Mouse (Mus musculus) CH12.LX (cell line): ENCODE data around the gene Mbd4.

Experiments used
- BHLHE40 ChIP-seq: IDR thresholded peaks from 2 replicates; pipeline ENCODE4 v1.6.1; 2011; ENCODE audit warnings: mild to moderate bottlenecking, low read depth, low read length, improper control_type of control experiment
- CTCF ChIP-seq, 2 experiments: IDR thresholded peaks in 1 of 2; conservative IDR thresholded peaks in 1 of 2; 2 replicates each; pipeline ENCODE4 v1.5.1; 2011 to 2012; ENCODE audit warnings: low read depth in 2 of 2, low read length in 2 of 2, improper control_type of control experiment in 1 of 2, inconsistent platforms in 1 of 2, mild to moderate bottlenecking in 1 of 2, moderate library complexity in 1 of 2
- ELF1 ChIP-seq: IDR thresholded peaks from 2 replicates; pipeline ENCODE4 v1.6.1; 2014; ENCODE audit warnings: low read depth, mild to moderate bottlenecking, inconsistent platforms, low read length, improper control_type of control experiment
- EP300 ChIP-seq: IDR thresholded peaks from 2 replicates; pipeline ENCODE4 v1.6.1; 2011; ENCODE audit warnings: low read length, improper control_type of control experiment
- USF1 ChIP-seq: IDR thresholded peaks from 2 replicates; pipeline ENCODE4 v1.6.1; 2014; ENCODE audit warnings: low read depth, mild to moderate bottlenecking, inconsistent platforms, low read length, improper control_type of control experiment

DNA sequence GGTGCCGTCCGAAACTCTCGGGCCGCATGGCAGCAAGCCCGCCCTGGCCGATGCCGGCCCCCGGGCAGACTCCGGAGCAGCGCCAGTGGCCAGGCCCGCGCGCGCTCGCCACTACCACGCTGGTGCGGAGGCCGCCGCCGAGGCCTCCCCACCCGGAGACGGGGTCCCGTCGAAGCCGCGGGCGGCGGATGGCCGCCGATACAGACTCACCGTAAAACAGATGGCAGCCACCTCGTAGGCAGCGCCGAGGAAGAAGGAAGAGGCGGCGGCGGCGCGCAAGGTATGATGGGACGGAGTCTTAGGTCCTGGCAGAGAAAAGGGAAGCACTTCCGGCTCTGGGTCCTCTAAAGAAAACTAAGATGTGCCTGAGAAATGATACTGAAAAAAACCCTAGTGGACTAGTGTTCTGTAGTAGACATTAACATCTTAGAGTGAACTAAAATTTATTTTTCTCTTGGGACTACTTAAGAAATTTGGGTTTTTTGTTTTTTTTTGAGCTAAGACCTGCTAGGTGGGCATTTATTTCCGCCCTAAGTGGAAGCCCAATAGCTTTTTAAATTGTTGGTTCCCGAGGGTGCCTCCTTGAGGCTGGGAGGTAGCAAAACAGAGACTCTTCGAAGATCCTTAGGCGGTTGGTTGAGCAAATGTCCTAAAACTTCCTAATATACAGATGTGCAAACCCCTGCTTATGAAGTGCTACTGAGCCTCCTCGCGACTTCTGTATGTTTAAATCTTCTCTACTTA, 44.5 kb downstream of the Mbd4 start, which contains the start of gene Rpl32:
- TF ChIP-seq CTCF (conservative IDR thresholded peaks at IDR 0.05 in 1 of 2, IDR thresholded peaks at IDR 0.05 in 1 of 2; ENCODE audit: low read depth in 2 of 2, low read length in 2 of 2): peak; percentile 8 to 75; a peak in 2 of 4 replicates
- no peak for TF ChIP-seq USF1
- no peak for TF ChIP-seq EP300
- TF ChIP-seq BHLHE40: no peak; the same call in 1 of the 2 replicates
- TF ChIP-seq ELF1: peak; percentile 98
